ENCODE assay signal across 28 mouse cellular contexts in genomic region chr13:117082758-117083157, GRCm38 (mm10). TPM values are rescaled to one million over a fixed set of nuclear protein-coding genes. Genes with fewer than 3 reads are reported as not detected.
A peak's percentile ranks its signal among the peaks of the same experiment; 100 is the strongest.
DNase-seq lines count a peak whose midpoint lies in the region; ATAC-seq and TF ChIP-seq lines count a peak whose summit lies in the region.
"Had no signal": no experiment of that assay in that cellular context is flagged by ENCODE, and none has a peak within 500 bp of the region (broad histone marks: within the 10 kb centered on the region; RNA-seq: fewer than 3 reads in every experiment).

No protein-coding gene starts in this region.

- no peak overlapping the region for H3K27ac ChIP-seq in limb, embryonic 14.5 days (replicated peaks; ENCODE audit: low read depth, low read length)
- H3K27ac ChIP-seq in limb, embryonic 10.5 days: no peak overlapping the region
- H3K27ac ChIP-seq in embryonic fibroblast, embryonic 13.5 days (ENCODE audit: insufficient read depth, low read length): 0 out of 2 replicates have a peak overlapping the region, but pooled peaks have one; percentile 52
- no peak overlapping the region for H3K27ac ChIP-seq in midbrain, embryonic 13.5 days
- H3K27ac ChIP-seq: embryonic facial prominence, embryonic 10.5 days; embryonic facial prominence, embryonic 12.5 days; forebrain, embryonic 10.5 days; forebrain, embryonic 12.5 days had no signal

- no peak overlapping the region for H3K4me3 ChIP-seq in limb, embryonic 14.5 days (replicated peaks; ENCODE audit: low read length)
- H3K4me3 ChIP-seq in limb, embryonic 10.5 days: no peak overlapping the region
- no peak overlapping the region for H3K4me3 ChIP-seq in embryonic fibroblast, embryonic 13.5 days (ENCODE audit: insufficient read depth, low read length)
- no peak overlapping the region for H3K4me3 ChIP-seq in midbrain, embryonic 13.5 days (replicated peaks)
- H3K4me3 ChIP-seq: embryonic facial prominence, embryonic 10.5 days; embryonic facial prominence, embryonic 12.5 days; erythroblast, embryonic 14.5 days; forebrain, embryonic 10.5 days; forebrain, embryonic 12.5 days had no signal

- ATAC-seq in limb, embryonic 14.5 days (ENCODE audit: low FRiP score, low read depth): no peak
- ATAC-seq in midbrain, embryonic 13.5 days: no peak
- ATAC-seq: activated CD4-positive, CD25-positive, alpha-beta regulatory T cell, adult 4 months; CD4-positive, CD25-positive, alpha-beta regulatory T cell, adult 4 months; forebrain, embryonic 14.5 days; forebrain, embryonic 16.5 days; Patski had no signal

- H3K4me2 ChIP-seq in limb, embryonic 14.5 days (replicated peaks; ENCODE audit: low read depth, low read length, severe bottlenecking): no peak overlapping the region
- no peak overlapping the region for H3K4me2 ChIP-seq in midbrain, embryonic 13.5 days (replicated peaks)
- H3K4me2 ChIP-seq: embryonic facial prominence, embryonic 12.5 days; forebrain, embryonic 12.5 days had no signal

- H3K36me3 ChIP-seq in limb, embryonic 14.5 days (ENCODE audit: control insufficient read depth, insufficient read depth, low read length): no peaks in the 10 kb centered on the region
- H3K36me3 ChIP-seq in limb, embryonic 10.5 days: no peaks in the 10 kb centered on the region
- H3K36me3 ChIP-seq in midbrain, embryonic 13.5 days: no peaks in the 10 kb centered on the region
- H3K36me3 ChIP-seq: embryonic facial prominence, embryonic 10.5 days; embryonic facial prominence, embryonic 12.5 days; forebrain, embryonic 10.5 days; forebrain, embryonic 12.5 days; G1E had no signal

- no peak overlapping the region for H3K9ac ChIP-seq in limb, embryonic 14.5 days (ENCODE audit: low read depth, low read length, severe bottlenecking)
- H3K9ac ChIP-seq in midbrain, embryonic 13.5 days (replicated peaks): no peak overlapping the region
- H3K9ac ChIP-seq: embryonic facial prominence, embryonic 12.5 days; forebrain, embryonic 12.5 days had no signal

- H3K9me3 ChIP-seq in limb, embryonic 14.5 days (ENCODE audit: control insufficient read depth, low read length): no peaks in the 10 kb centered on the region
- H3K9me3 ChIP-seq in limb, embryonic 10.5 days (replicated peaks): no peaks in the 10 kb centered on the region
- H3K9me3 ChIP-seq in midbrain, embryonic 13.5 days: no peaks in the 10 kb centered on the region
- H3K9me3 ChIP-seq: embryonic facial prominence, embryonic 10.5 days; embryonic facial prominence, embryonic 12.5 days; forebrain, embryonic 10.5 days; forebrain, embryonic 12.5 days had no signal

- peak; percentile 8 for DNase-seq in limb, embryonic 14.5 days (ENCODE audit: low spot score)
- DNase-seq in limb, embryonic 10.5 days (ENCODE audit: low spot score): no peak
- peak; percentile 83 for DNase-seq in 416B (ENCODE audit: low read depth)
- peak; percentile 25 for DNase-seq in Muller cell, postnatal 12 days (ENCODE audit: inconsistent ontology term)
- no peak for DNase-seq in gastrocnemius, postnatal 25 days
- DNase-seq: adrenal gland, adult 8-10 months; adrenal gland, postnatal 14 days; adrenal gland, postnatal 36 days; B cell, adult 2 months; cerebellum, adult 11-12 months; cerebellum, adult 2 months; cerebellum, adult 9-10 months; cerebellum, postnatal 10 days; cerebellum, postnatal 25 days had no signal

- TF ChIP-seq POLR2A in limb, embryonic 14.5 days (IDR thresholded peaks at IDR 0.05; ENCODE audit: borderline replicate concordance, extremely low read depth, insufficient read depth, insufficient read length): no peak
- TF ChIP-seq POLR2A in embryonic fibroblast, embryonic 13.5 days (IDR thresholded peaks at IDR 0.05; ENCODE audit: low read depth, low read length): no peak

- H3K27me3 ChIP-seq in limb, embryonic 14.5 days (ENCODE audit: control insufficient read depth, insufficient read depth, low read length): no peaks in the 10 kb centered on the region
- H3K27me3 ChIP-seq in limb, embryonic 10.5 days (ENCODE audit: low read depth, poor library complexity, severe bottlenecking): no peaks in the 10 kb centered on the region
- no peaks in the 10 kb centered on the region for H3K27me3 ChIP-seq in midbrain, embryonic 13.5 days
- H3K27me3 ChIP-seq: CH12.LX; embryonic facial prominence, embryonic 12.5 days; forebrain, embryonic 12.5 days; Patski had no signal

- 84% methylated on average over 4 of the region's 4 CpGs for WGBS in limb, embryonic 14.5 days
- 85% methylated on average over 4 of the region's 4 CpGs for WGBS in limb, embryonic 10.5 days
- WGBS in midbrain, embryonic 13.5 days: 89% methylated on average over 4 of the region's 4 CpGs

- TF ChIP-seq CTCF in embryonic fibroblast, embryonic 13.5 days (IDR thresholded peaks at IDR 0.05; ENCODE audit: borderline replicate concordance, insufficient read depth, low read length): no peak

- H3K4me1 ChIP-seq in limb, embryonic 14.5 days (ENCODE audit: control insufficient read depth, insufficient read depth, low read length): no peaks in the 10 kb centered on the region
- no peaks in the 10 kb centered on the region for H3K4me1 ChIP-seq in limb, embryonic 10.5 days
- peaks cover 2% of the 10 kb centered on the region; the same call in 1 of the 2 replicates for H3K4me1 ChIP-seq in embryonic fibroblast, embryonic 13.5 days (ENCODE audit: control insufficient read depth, insufficient read depth, low read length)
- no peaks in the 10 kb centered on the region for H3K4me1 ChIP-seq in midbrain, embryonic 13.5 days (replicated peaks)
- H3K4me1 ChIP-seq: embryonic facial prominence, embryonic 10.5 days; embryonic facial prominence, embryonic 12.5 days; forebrain, embryonic 10.5 days; forebrain, embryonic 12.5 days had no signal

RNA-seq across cellular contexts. Expression of gene Parp8, which starts 57.4 kb away (rescaled TPM):
- polyA plus RNA-seq in limb, embryonic 14.5 days (2012; rRNA removed): 37.7 and 37.8 TPM in 2 replicates
- polyA plus RNA-seq in limb, embryonic 14.5 days (2014; fragmentation: Nextera tagmentation; extraction: Ambion mirVana): 20.0 and 21.7 TPM in 2 replicates
- 11.1 and 14.7 TPM in 2 replicates for polyA plus RNA-seq in limb, embryonic 10.5 days (2016; fragmentation: Nextera tagmentation; extraction: Ambion mirVana)
- polyA plus RNA-seq in embryonic fibroblast, embryonic 13.5 days (2011; ENCODE audit: insufficient read length, low read depth, missing spikeins): 44.3 and 54.2 TPM in 2 replicates
- polyA plus RNA-seq in midbrain, embryonic 13.5 days (2015; fragmentation: Nextera tagmentation; extraction: Ambion mirVana): 21.2 and 22.0 TPM in 2 replicates
- total RNA-seq in gastrocnemius, postnatal 25 days (2021): 10 to 100 TPM; 11.1 to 14.9 TPM
- total RNA-seq: CH12.LX had no signal
- polyA plus RNA-seq: G1E had no signal

Comparison
In these comparisons a context has a peak if more than half of its experiments do, and no peak if none do; other contexts are left out.
1. DNase-seq: peak in limb, embryonic 14.5 days (single experiment), 416B (single experiment) and Muller cell, postnatal 12 days (single experiment); none in limb, embryonic 10.5 days (single experiment) and gastrocnemius, postnatal 25 days (single experiment).